Mouse (Mus musculus): Measurements from ENCODE around the gene Efcc1. TPM values are rescaled to one million over a fixed set of nuclear protein-coding genes. Genes with fewer than 3 reads are reported as not detected.

Gene Efcc1
- total RNA-seq, 4 experiments from 2014 or later = 0.53 to 1.2 (median 1.1) TPM

- no peak for DNase-seq (ENCODE audit: low spot score)
Measured at GRCm38 (mm10) chr6:87778294-87779173, 47.9 kb downstream of the Efcc1 start.

DNA sequence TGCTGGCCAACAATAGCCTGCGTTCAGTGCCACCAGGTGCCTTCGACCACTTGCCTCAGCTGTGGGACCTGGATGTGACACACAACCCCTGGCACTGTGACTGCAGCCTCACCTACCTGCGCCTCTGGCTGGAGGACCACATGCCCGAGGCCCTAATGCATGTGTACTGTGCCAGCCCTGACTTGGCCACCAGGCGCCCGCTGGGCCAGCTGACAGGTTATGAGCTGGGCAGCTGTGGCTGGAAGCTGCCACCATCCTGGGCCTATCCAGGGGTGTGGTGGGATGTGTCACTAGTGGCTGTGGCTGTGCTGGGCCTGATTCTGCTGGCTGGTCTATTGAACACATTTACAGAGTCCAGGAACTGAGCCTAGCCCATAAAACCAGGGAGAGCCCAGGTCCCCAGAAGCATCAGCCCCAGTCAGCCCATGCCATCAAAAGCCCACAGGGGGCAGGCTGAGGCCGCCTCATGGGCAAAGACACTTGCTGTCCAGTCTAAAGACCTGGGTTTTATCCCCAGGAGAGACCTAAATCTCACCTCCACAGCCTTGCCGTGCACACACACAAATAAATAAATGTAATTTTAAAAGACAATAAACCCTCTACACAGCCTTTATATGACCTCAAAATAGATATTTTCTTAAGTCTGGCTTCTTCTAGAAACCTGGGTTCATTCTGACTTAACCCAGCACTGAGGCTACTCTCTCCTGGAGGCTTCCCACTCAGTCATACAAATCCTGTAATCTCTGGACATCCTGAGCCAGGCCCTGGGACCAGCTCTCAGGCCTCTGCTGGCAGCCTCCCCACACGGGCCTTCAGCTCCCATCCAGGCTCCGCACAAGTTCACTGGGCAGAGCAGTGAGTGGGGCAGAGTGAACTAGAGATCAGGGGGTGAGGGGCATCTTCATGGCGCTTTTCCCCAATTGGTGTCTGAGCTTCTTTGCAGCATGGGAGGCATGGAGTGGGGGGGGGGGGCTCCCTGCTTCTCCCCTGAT is 48.8 kb downstream of the Efcc1 start:
- no peak for DNase-seq (ENCODE audit: low spot score)

DNA sequence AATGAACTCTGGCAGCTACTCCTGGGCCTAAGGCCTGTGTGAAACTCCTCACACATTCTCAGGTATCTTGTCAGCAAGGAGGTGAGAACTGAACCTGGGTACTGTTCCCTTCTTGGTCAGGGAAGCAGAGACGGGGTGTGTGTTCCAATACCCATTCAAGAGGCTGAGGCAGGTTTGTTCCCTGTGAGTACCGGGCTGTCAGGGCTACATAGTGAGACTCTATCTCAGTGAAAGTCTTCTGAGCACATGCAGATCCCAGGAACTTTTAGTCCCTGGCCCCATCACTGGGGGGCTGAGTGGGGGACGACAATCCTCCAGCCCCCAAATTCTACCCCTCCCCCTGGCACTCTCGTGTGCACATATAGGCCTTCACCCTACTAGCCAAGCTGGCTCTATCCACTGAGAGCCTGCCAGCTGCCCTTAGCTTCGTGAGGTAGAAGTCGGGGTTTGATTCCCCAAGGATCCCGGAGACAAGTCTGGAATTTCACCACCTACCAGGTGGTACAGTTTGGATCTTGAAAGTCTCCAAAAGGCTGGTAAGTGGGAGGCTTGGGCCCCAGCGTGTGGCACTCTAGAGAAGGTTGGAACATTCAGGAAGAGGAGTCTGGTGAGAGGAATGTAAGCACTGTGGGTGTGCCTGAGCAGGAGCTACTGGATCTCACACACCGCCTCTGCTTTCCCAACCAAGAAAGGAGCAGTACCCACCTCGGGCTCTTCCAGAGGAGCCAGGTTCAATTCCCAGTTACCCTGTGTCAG is 50.1 kb downstream of the Efcc1 start:
- DNase-seq (ENCODE audit: low spot score) = no peak

DNA sequence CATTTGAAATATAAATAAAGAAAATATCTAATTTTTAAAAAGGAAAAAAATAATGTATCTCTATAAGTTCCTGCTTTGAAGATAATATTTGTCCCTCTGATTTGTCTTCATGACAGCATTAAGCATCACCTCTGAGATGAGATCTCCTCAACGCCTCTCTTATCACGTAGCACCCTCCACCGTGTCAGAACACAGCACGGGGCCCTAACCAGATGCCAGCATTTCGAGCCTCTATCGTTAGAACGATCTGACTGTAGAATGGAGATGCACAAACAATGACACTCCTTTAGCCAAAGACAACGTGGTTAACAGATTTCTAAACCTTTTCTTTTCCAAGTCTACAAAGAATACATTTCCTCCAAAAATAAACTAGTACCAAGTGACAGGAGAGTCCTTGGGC is 53.4 kb downstream of the Efcc1 start:
- no peak for DNase-seq (ENCODE audit: low spot score)

GRCm38 (mm10) chr6:87786621-87787020 is 56.0 kb downstream of the Efcc1 start:
- no peak for DNase-seq (ENCODE audit: low spot score)

GRCm38 (mm10) chr6:87787108-87787890 is 56.6 kb downstream of the Efcc1 start:
- DNase-seq (ENCODE audit: low spot score) = no peak

DNA sequence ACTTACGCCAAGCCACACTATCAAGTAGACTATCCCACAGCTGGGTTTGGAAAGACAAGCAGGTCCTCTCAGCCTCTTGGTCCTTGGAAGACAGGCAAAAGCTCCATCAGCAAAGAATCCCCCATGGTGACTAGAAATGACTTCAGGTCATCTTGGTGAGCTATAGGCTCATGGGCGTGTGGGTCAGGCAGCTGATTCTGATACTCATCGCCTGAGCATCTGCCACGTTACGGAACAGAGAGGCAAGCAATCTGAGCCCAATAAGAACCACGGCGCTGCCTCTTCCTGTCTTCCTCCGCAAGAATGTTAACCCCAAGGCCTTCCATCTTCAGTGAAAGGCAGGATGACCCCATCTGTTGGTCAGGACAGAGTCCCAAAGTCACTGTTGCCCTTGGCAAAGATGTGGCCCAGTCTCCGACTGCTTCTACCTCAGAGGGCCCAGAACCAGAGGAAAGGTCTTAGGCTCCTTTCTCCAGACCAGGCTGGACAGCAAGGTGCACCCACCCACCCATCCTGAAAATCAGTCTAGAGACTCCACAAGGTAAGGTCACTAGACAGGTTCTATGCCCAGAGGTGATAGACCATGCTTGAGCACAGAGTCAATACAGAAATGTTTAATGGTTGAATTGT is 57.7 kb downstream of the Efcc1 start:
- DNase-seq (ENCODE audit: low spot score) = no peak

DNA sequence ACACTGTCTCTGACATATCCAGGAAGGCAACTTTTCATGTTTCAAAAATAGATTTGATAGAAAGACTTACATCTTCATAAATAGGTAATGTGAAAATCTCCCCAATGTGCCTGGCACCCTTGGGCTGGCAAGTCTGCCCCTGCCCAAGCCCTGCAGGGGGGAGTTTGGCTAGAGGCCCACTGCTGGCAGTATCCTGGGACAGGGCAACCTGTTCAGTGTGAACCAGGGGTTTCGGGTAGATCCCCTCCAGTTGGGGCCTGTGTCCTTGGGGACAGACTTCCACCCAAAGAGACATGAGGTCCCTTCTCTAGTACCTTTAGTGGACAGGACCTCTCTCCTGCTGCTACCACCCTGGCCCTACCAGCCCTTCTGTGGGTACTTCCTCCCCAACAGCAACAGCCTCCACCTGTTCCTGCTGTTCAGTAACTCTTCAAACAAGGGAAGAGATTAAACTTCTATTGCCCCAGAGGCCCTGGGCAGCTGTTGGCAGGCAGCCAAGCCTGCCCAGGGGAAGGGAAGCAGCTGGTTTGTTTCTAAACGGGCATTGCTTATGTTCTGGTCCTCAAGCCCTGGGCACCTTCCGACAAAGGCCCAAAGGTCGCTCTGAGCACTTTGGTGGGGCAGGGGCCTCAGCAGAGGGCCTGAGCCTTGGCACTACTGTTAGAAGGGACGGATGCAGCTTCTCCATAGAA is 58.4 kb downstream of the Efcc1 start:
- no peak for DNase-seq (ENCODE audit: low spot score)

GRCm38 (mm10) chr6:87789791-87790190 is 59.1 kb downstream of the Efcc1 start:
- DNase-seq (ENCODE audit: low spot score) = no peak

- no peak for DNase-seq (ENCODE audit: low spot score)
Measured at GRCm38 (mm10) chr6:87790779-87791480, 60.3 kb downstream of the Efcc1 start.

GRCm38 (mm10) chr6:87791826-87792225 is 61.2 kb downstream of the Efcc1 start:
- DNase-seq (ENCODE audit: low spot score) = no peak

DNA sequence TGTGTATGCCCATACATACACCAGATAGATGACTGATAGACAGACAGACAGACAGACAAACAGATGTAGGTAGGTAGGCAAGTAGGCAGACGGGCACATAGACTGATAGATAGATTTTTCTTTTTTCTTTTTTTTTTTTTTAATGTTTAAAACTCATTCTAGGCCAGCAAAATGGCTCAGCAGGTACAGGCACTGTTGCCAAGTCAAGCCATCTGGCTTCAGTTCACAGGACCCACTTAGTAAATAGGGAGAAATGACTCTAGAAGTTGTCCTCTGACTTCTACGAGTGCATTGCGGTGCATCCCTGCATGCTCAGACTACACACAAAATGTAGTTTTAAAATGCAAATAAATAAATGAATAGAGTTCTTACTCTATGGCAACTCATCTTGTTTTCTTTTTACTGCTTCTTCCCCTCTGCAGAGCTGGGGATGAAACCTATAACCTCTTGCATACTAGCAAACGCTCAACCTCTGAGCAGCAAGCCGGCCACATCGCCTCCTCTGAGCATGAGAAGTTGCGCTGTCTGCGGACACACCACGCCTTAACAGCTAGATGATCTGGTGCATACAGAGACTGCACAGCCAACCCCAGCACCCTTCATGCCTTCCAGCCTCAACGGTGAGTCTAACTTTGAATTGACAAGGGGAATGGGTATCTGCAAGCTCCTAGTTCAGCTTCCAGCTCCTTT is 63.3 kb downstream of the Efcc1 start:
- no peak for DNase-seq (ENCODE audit: low spot score)

- no peak for DNase-seq (ENCODE audit: low spot score)
Measured at GRCm38 (mm10) chr6:87795385-87796150, 64.9 kb downstream of the Efcc1 start.

DNA sequence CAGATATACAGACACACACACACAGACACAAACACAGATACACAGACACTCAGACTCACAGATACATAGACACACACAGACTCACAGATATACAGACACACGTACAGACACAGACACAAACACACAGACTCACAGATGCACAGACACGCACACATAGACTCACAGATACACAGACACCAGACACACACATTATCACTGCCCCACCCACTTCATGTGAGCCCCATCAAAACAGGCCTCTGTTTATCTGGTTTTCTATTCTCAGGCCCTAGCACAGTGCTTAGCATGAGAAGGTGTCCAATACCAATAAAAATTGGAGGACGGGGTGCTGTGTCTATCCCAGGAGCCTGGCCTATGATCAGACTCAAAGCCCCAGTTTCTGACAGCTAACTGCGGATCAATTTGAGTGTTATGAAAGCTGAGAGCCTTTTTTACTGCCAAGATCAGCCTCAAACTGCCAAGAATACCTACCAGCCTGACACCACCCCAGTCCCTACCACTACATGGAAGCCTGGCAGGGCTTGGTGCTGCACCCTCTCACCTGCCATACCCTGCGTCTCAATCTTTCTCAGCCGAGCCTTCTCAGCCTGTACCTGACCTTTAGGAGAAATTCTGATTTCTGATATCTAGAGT is 65.7 kb downstream of the Efcc1 start:
- no peak for DNase-seq (ENCODE audit: low spot score)

DNA sequence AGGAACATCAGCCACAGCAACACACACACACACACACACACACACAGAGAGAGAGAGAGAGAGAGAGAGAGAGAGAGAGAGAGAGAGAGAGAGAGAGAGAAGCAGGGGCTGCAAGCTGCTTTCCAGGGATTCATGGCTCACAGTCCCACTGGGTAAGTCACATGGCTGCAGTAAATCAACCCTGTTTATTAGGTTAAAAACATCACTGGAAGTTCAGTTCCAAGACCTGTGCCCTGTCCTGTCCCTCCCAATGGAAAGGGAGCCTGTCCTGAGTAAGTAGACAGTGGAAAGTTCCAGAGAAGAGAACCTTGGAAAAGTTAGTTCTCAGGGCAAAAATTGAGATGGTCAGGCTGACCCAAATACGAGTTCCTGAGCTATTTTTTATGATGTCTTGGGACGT is 66.7 kb downstream of the Efcc1 start:
- DNase-seq (ENCODE audit: low spot score) = no peak

- DNase-seq (ENCODE audit: low spot score) = no peak
Measured at GRCm38 (mm10) chr6:87799576-87799975, 68.9 kb downstream of the Efcc1 start.

GRCm38 (mm10) chr6:87802462-87802861 is 71.8 kb downstream of the Efcc1 start:
- DNase-seq (ENCODE audit: low spot score) = no peak

Data from heart, adult 8-10 months (tissue).